Mouse (Mus musculus) embryonic fibroblast, embryonic 13.5 days (primary cell): ENCODE measurements around the gene Acox3.

Experiments
- CTCF ChIP-seq: IDR thresholded peaks from 2 replicates; pipeline ENCODE4 v1.5.1; 2011; ENCODE audit warnings: mild to moderate bottlenecking, control low read depth, low read length, moderate library complexity, borderline replicate concordance; ENCODE audit not compliant: insufficient read depth
- POLR2A ChIP-seq: IDR thresholded peaks from 2 replicates; pipeline ENCODE4 v1.6.1; 2011; ENCODE audit warnings: low read depth, mild to moderate bottlenecking, control low read depth, low read length, moderate library complexity

DNA sequence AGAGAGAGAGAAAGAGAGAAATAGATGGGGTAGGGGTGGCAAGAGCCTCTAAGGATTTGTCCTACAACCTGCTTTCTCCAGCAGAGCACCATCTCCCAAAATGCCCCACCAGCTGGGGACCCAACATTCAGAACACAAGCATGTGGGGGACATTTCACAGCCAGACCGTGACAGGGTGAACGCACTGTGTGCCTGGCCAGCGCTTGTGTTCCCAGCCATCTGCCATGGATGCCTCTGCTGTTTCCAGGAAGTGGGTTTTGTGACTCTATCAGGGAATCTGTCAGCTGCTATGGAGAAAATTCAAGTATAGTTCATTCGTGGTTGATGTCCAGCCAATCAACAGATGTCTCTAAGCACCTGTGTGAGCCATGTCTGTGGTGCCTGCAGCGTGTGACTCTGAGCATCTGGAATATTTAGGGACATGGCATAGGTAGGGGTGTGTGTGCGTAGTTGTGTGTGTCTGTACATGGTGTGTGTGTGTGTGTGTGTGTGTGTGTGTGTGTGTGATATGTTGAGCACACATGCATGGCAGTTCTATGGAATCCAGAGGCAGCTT lies 63.2 kb downstream of the Acox3 start:
- TF ChIP-seq CTCF (no peak), POLR2A (no peak)
